Mouse (Mus musculus) testis, adult 2 months (tissue): Measurements from ENCODE around the gene Rb1.

Experiments used
- CTCF ChIP-seq: fragments of 200-500 bp; IDR thresholded peaks from 2 replicates; pipeline ENCODE4 v1.5.1; 2012; ENCODE audit warnings: low read depth, mild to moderate bottlenecking, inconsistent platforms, low read length, moderate library complexity; ENCODE audit not compliant: control insufficient read depth, insufficient read depth, insufficient replicate concordance
- POLR2A ChIP-seq: fragments of 200-500 bp; IDR thresholded peaks from 2 replicates; pipeline ENCODE4 v1.6.1; 2012; ENCODE audit warnings: low read depth, mild to moderate bottlenecking, inconsistent platforms, low read length, moderate library complexity; ENCODE audit not compliant: control insufficient read depth

DNA sequence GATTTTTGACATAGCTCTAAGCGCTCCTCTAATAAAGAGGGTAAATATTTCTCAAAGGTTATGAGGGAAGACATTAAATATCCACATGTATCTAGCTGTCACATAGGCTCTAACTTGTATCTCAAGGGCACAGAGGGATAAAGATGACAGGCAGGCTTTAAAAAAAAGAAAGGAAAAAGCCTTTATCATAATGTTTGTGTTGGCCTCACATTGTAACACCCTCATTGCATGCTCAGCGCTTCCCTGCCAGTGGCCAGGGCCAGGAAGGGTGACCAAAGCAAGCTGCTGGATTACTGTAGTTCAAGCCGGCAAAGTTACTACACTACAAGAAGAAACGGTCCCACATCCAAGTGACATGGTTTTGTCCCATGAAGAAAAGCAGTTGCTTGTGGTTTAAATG, 5.8 kb upstream of the Rb1 start:
- TF ChIP-seq POLR2A (no peak), CTCF (no peak)
